25 mouse cellular contexts compared by ENCODE assay signal in the genomic region with DNA sequence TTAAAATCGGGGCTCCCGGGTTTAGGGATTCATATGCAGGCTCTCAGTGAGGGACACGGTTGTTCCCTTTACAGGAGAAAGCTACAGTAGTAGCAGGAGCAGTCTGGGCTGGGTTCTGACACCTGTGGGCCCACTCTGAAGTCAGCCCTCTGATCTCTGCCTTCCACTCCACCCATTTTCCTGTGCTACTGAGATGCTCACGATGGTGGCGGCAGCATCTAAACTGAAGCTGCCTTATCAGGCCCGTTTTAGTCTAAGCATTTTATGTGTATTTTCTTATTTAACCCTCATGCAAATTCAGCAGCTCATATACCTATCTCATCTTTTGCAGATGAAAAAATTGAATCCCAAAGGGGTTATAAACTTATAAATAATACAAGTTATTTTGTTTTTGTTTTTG. TPM values are rescaled to one million over a fixed set of nuclear protein-coding genes. Genes with fewer than 3 reads are reported as not detected.
"Had no signal": no experiment of that assay in that cellular context is flagged by ENCODE, and none has a peak within 500 bp of the region (broad histone marks: within the 10 kb centered on the region; RNA-seq: fewer than 3 reads in every experiment).

No protein-coding gene starts in this region.

- H3K27me3 ChIP-seq: neural tube, embryonic 12.5 days; neural tube, embryonic 13.5 days; neural tube, embryonic 15.5 days; stomach, embryonic 15.5 days had no signal

- H3K27ac ChIP-seq: neural tube, embryonic 12.5 days; neural tube, embryonic 13.5 days; neural tube, embryonic 15.5 days; stomach, embryonic 15.5 days; stomach, postnatal 0 days had no signal

- H3K9me3 ChIP-seq: neural tube, embryonic 12.5 days; neural tube, embryonic 13.5 days; neural tube, embryonic 15.5 days; stomach, embryonic 15.5 days had no signal

- H3K36me3 ChIP-seq: neural tube, embryonic 12.5 days; neural tube, embryonic 13.5 days; neural tube, embryonic 15.5 days had no signal

- H3K4me3 ChIP-seq: neural tube, embryonic 12.5 days; neural tube, embryonic 13.5 days; neural tube, embryonic 15.5 days; stomach, embryonic 15.5 days had no signal

- H3K4me1 ChIP-seq: neural tube, embryonic 12.5 days; neural tube, embryonic 13.5 days; neural tube, embryonic 15.5 days had no signal

- H3K9ac ChIP-seq: neural tube, embryonic 12.5 days; neural tube, embryonic 13.5 days; neural tube, embryonic 15.5 days; stomach, embryonic 15.5 days had no signal

- H3K4me2 ChIP-seq: neural tube, embryonic 12.5 days; neural tube, embryonic 13.5 days; neural tube, embryonic 15.5 days; stomach, embryonic 15.5 days had no signal

- DNase-seq: retina, postnatal 1 day; right cerebral cortex, adult 18-20 months; right cerebral cortex, postnatal 14 days; right cerebral cortex, postnatal 25 days; right cerebral cortex, postnatal 4 days; spleen, adult 18-20 months; thymus, adult 18-20 months; thymus, adult 2 months; thymus, postnatal 14 days; thymus, postnatal 25 days; thymus, postnatal 36 days; thymus, postnatal 4 days had no signal

RNA-seq across cellular contexts. Expression of a gene that starts 17.8 kb away (rescaled TPM):
- total RNA-seq: neutrophil, adult 5-6 weeks had no signal
- polyA plus RNA-seq: neural tube, embryonic 14.5 days; neural tube, embryonic 15.5 days; small intestine, adult 2 months; spleen, adult 2 months; stomach, embryonic 14.5 days; thymus, adult 2 months; thymus, postnatal 0 days had no signal

RNA-seq across cellular contexts. Expression of a gene that starts 35.2 kb away (rescaled TPM):
- total RNA-seq: neutrophil, adult 5-6 weeks had no signal

RNA-seq across cellular contexts. Expression of a gene that starts 36.5 kb away (rescaled TPM):
- total RNA-seq: neutrophil, adult 5-6 weeks had no signal
- polyA plus RNA-seq: neural tube, embryonic 12.5 days; neural tube, embryonic 13.5 days; neural tube, embryonic 14.5 days; neural tube, embryonic 15.5 days; small intestine, adult 2 months; spleen, adult 2 months; stomach, embryonic 14.5 days; stomach, embryonic 15.5 days; stomach, embryonic 16.5 days; stomach, postnatal 0 days; thymus, adult 2 months; thymus, postnatal 0 days; urinary bladder, adult 2 months had no signal

RNA-seq across cellular contexts. Expression of a gene that starts 39.2 kb away (rescaled TPM):
- polyA plus RNA-seq: neural tube, embryonic 12.5 days; neural tube, embryonic 13.5 days; neural tube, embryonic 14.5 days; neural tube, embryonic 15.5 days; stomach, embryonic 14.5 days; stomach, embryonic 16.5 days; stomach, postnatal 0 days had no signal
